Mouse (Mus musculus): ENCODE results near the gene Amph. TPM values are rescaled to one million over a fixed set of nuclear protein-coding genes. Genes with fewer than 3 reads are reported as not detected.

The Amph gene
- total and polyA plus RNA-seq, 3 experiments = not detected

GRCm38 (mm10) chr13:18988323-18988722 lies 40.3 kb downstream of the Amph start:
- no peaks in the 10 kb centered on the region for H3K4me1 ChIP-seq (ENCODE audit: control insufficient read depth in 1 of 2, insufficient read depth in 2 of 2, low read length in 2 of 2)
- H3K4me3 ChIP-seq (ENCODE audit: control insufficient read depth in 1 of 2, insufficient read depth in 1 of 2, low read depth in 2 of 2, low read length in 2 of 2) = no peak overlapping the region
- no peaks in the 10 kb centered on the region for H3K79me2 ChIP-seq (ENCODE audit: control insufficient read depth, insufficient read depth, low read length, poor library complexity)
- DNase-seq (ENCODE audit: low read depth, low spot score) = no peak
- no peak overlapping the region for H3K9ac ChIP-seq (ENCODE audit: control insufficient read depth, low read depth, low read length, poor library complexity, severe bottlenecking)
- TF ChIP-seq POLR2AphosphoS5 (IDR thresholded peaks at IDR 0.05; ENCODE audit: borderline replicate concordance, low read depth, low read length) (no peak), MAZ (IDR thresholded peaks at IDR 0.05; ENCODE audit: low read depth, low read length) (no peak), E2F4 (IDR thresholded peaks at IDR 0.05; ENCODE audit: borderline replicate concordance, low read depth, low read length) (no peak), USF2 (IDR thresholded peaks at IDR 0.05; ENCODE audit: borderline replicate concordance in 1 of 2, insufficient read depth in 1 of 2, low read depth in 1 of 2, low read length in 2 of 2) (no peak), ETS1 (IDR thresholded peaks at IDR 0.05; ENCODE audit: low read depth, low read length) (no peak)
- no peaks in the 10 kb centered on the region for H3K27me3 ChIP-seq (ENCODE audit: control insufficient read depth in 1 of 2, insufficient read depth in 2 of 2, low read length in 2 of 2)
- no peaks in the 10 kb centered on the region for H3K36me3 ChIP-seq (ENCODE audit: control insufficient read depth in 1 of 2, insufficient read depth in 2 of 2, low read length in 2 of 2)
- H3K27ac ChIP-seq (ENCODE audit: control insufficient read depth, low read depth, low read length) = no peak overlapping the region
- no peaks in the 10 kb centered on the region for H3K9me3 ChIP-seq (replicated peaks; ENCODE audit: insufficient read depth, low read length)

GRCm38 (mm10) chr13:18989185-18989714 lies 41.2 kb downstream of the Amph start:
- Histone ChIP-seq H3K27ac (ENCODE audit: control insufficient read depth, low read depth, low read length) (no peak overlapping the region), H3K36me3 (ENCODE audit: control insufficient read depth in 1 of 2, insufficient read depth in 2 of 2, low read length in 2 of 2) (no peaks in the 10 kb centered on the region), H3K27me3 (ENCODE audit: control insufficient read depth in 1 of 2, insufficient read depth in 2 of 2, low read length in 2 of 2) (no peaks in the 10 kb centered on the region), H3K4me1 (ENCODE audit: control insufficient read depth in 1 of 2, insufficient read depth in 2 of 2, low read length in 2 of 2) (no peaks in the 10 kb centered on the region), H3K4me3 (ENCODE audit: control insufficient read depth in 1 of 2, insufficient read depth in 1 of 2, low read depth in 2 of 2, low read length in 2 of 2) (no peak overlapping the region), H3K9me3 (replicated peaks; ENCODE audit: insufficient read depth, low read length) (no peaks in the 10 kb centered on the region), H3K9ac (ENCODE audit: control insufficient read depth, low read depth, low read length, poor library complexity, severe bottlenecking) (no peak overlapping the region), H3K79me2 (ENCODE audit: control insufficient read depth, insufficient read depth, low read length, poor library complexity) (no peaks in the 10 kb centered on the region)
- TF ChIP-seq ZNF384 (IDR thresholded peaks at IDR 0.05; ENCODE audit: low read depth, low read length) (no peak), TBP (IDR thresholded peaks at IDR 0.05; ENCODE audit: low read depth, low read length) (no peak), SMC3 (IDR thresholded peaks at IDR 0.05; ENCODE audit: low read depth, low read length) (no peak), UBTF (IDR thresholded peaks at IDR 0.05; ENCODE audit: borderline replicate concordance, insufficient read depth, low read depth, low read length) (no peak), CHD1 (IDR thresholded peaks at IDR 0.05; ENCODE audit: low read depth, low read length) (no peak)
- no peak for DNase-seq (ENCODE audit: low read depth, low spot score)

GRCm38 (mm10) chr13:19002502-19002901 lies 54.5 kb downstream of the Amph start:
- Histone ChIP-seq H3K36me3 (ENCODE audit: control insufficient read depth in 1 of 2, insufficient read depth in 2 of 2, low read length in 2 of 2) (no peaks in the 10 kb centered on the region), H3K4me1 (ENCODE audit: control insufficient read depth in 1 of 2, insufficient read depth in 2 of 2, low read length in 2 of 2) (no peaks in the 10 kb centered on the region), H3K27me3 (ENCODE audit: control insufficient read depth in 1 of 2, insufficient read depth in 2 of 2, low read length in 2 of 2) (no peaks in the 10 kb centered on the region), H3K27ac (ENCODE audit: control insufficient read depth, low read depth, low read length) (no peak overlapping the region), H3K9me3 (replicated peaks; ENCODE audit: insufficient read depth, low read length) (no peaks in the 10 kb centered on the region), H3K79me2 (ENCODE audit: control insufficient read depth, insufficient read depth, low read length, poor library complexity) (no peaks in the 10 kb centered on the region), H3K4me3 (ENCODE audit: control insufficient read depth in 1 of 2, insufficient read depth in 1 of 2, low read depth in 2 of 2, low read length in 2 of 2) (no peak overlapping the region), H3K9ac (ENCODE audit: control insufficient read depth, low read depth, low read length, poor library complexity, severe bottlenecking) (no peak overlapping the region)
- no peak for DNase-seq (ENCODE audit: low read depth, low spot score)
- TF ChIP-seq UBTF (IDR thresholded peaks at IDR 0.05; ENCODE audit: borderline replicate concordance, insufficient read depth, low read depth, low read length) (no peak), ZMIZ1 (IDR thresholded peaks at IDR 0.05; ENCODE audit: low read depth, low read length) (no peak)
